Mouse (Mus musculus): ENCODE measurements around the gene A930018P22Rik.
"Not testable (repeated sequence)": the region's sequence is repeated elsewhere in the genome, so short reads cannot be mapped to it uniquely, and the experiment has no call there.

DNA sequence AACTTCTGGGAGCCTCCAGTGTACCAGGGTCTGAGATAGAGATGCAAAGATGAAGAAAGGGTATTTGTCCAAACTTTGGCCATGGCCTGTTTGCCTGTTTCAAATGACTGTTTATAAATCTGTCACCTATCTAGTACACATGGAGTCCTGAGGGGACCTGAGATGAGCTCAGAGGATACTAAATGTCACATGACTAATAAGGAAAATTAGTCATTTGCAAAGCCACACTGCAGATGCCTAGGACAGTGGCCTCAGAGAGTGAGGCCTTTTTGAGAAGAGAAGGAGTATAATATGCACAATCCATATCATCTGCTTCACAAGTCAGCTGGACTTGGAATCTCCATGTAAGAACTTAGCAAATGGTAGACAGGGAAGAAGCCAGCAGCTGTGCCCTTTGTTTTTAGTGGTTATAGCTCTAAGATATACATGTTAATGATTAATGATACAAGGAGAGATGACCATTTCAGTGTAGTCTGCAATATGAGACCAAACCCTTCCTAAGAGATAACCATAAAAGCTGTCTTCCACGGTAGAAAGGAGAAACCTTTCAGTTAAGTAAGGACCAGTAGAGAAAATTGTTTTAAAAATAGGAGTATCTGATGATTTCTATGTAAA is 41.0 kb upstream of the A930018P22Rik start:
- not testable (repeated sequence) for TF ChIP-seq ZC3H11A (IDR thresholded peaks at IDR 0.05; ENCODE audit: borderline replicate concordance, low read depth, low read length); HCFC1 (IDR thresholded peaks at IDR 0.05; ENCODE audit: borderline replicate concordance, insufficient read depth, low read length); MAFK (IDR thresholded peaks at IDR 0.05; ENCODE audit: insufficient read depth, low read depth, low read length); ZNF384 (IDR thresholded peaks at IDR 0.05; ENCODE audit: low read depth, low read length)
